Mouse (Mus musculus): ENCODE measurements at regions not wholly inside any gene's neighbourhood (a gene's known extent, or its start where the extent isn't known, plus 50 kb on each side); places are given as distances from the start of the nearest gene placed in this dataset.

GRCm38 (mm10) chr1:146185444-146185843, 309.1 kb upstream of the Brinp3 start:
- H3K36me3 ChIP-seq = no peaks in the 10 kb centered on the region
- H3K4me3 ChIP-seq = no peak overlapping the region
- no peaks in the 10 kb centered on the region for H3K9me3 ChIP-seq (replicated peaks)
- H3K27me3 ChIP-seq (ENCODE audit: low read depth, poor library complexity, severe bottlenecking) = no peaks in the 10 kb centered on the region
- 92% methylated on average over 2 of the region's 2 CpGs for WGBS
- no peaks in the 10 kb centered on the region for H3K4me1 ChIP-seq
- no peak for DNase-seq (ENCODE audit: low spot score)
- H3K27ac ChIP-seq = no peak overlapping the region

GRCm38 (mm10) chr1:146211646-146212045, 282.9 kb upstream of the Brinp3 start:
- no peaks in the 10 kb centered on the region for H3K4me1 ChIP-seq
- H3K27me3 ChIP-seq (ENCODE audit: low read depth, poor library complexity, severe bottlenecking) = no peaks in the 10 kb centered on the region
- no peak overlapping the region for H3K4me3 ChIP-seq
- no peak overlapping the region for H3K27ac ChIP-seq
- H3K36me3 ChIP-seq = no peaks in the 10 kb centered on the region
- WGBS = 96% methylated on average over 1 of the region's 1 CpGs
- no peak for DNase-seq (ENCODE audit: low spot score)
- H3K9me3 ChIP-seq (replicated peaks) = no peaks in the 10 kb centered on the region

- no peaks in the 10 kb centered on the region for H3K27me3 ChIP-seq (ENCODE audit: low read depth, poor library complexity, severe bottlenecking)
- WGBS = 91% methylated on average over 7 of the region's 7 CpGs
- H3K36me3 ChIP-seq = no peaks in the 10 kb centered on the region
- H3K27ac ChIP-seq = no peak overlapping the region
- no peaks in the 10 kb centered on the region for H3K9me3 ChIP-seq (replicated peaks)
- no peak overlapping the region for H3K4me3 ChIP-seq
- DNase-seq (ENCODE audit: low spot score) = no peak
- no peaks in the 10 kb centered on the region for H3K4me1 ChIP-seq
These were observed 262.8 kb upstream of the Brinp3 start for GRCm38 (mm10) chr1:146231487-146232466.

- H3K4me3 ChIP-seq = no peak overlapping the region
- no peak overlapping the region for H3K27ac ChIP-seq
- DNase-seq (ENCODE audit: low spot score) = no peak
- H3K27me3 ChIP-seq (ENCODE audit: low read depth, poor library complexity, severe bottlenecking) = no peaks in the 10 kb centered on the region
- H3K36me3 ChIP-seq = no peaks in the 10 kb centered on the region
- no peaks in the 10 kb centered on the region for H3K4me1 ChIP-seq
- no peaks in the 10 kb centered on the region for H3K9me3 ChIP-seq (replicated peaks)
These were observed 234.2 kb upstream of the Brinp3 start for GRCm38 (mm10) chr1:146260400-146260799.

GRCm38 (mm10) chr1:146299031-146299430, 195.5 kb upstream of the Brinp3 start:
- WGBS = 94% methylated on average over 4 of the region's 4 CpGs
- Histone ChIP-seq H3K36me3 (no peaks in the 10 kb centered on the region), H3K4me1 (no peaks in the 10 kb centered on the region), H3K4me3 (no peak overlapping the region), H3K9me3 (replicated peaks) (no peaks in the 10 kb centered on the region), H3K27ac (no peak overlapping the region), H3K27me3 (ENCODE audit: low read depth, poor library complexity, severe bottlenecking) (no peaks in the 10 kb centered on the region)
- no peak for DNase-seq (ENCODE audit: low spot score)

GRCm38 (mm10) chr1:146312547-146312946, 182.0 kb upstream of the Brinp3 start:
- Histone ChIP-seq H3K27ac (no peak overlapping the region), H3K4me3 (no peak overlapping the region), H3K36me3 (no peaks in the 10 kb centered on the region), H3K9me3 (replicated peaks) (no peaks in the 10 kb centered on the region), H3K27me3 (ENCODE audit: low read depth, poor library complexity, severe bottlenecking) (no peaks in the 10 kb centered on the region), H3K4me1 (no peaks in the 10 kb centered on the region)
- DNase-seq (ENCODE audit: low spot score) = no peak
- 90% methylated on average over 4 of the region's 4 CpGs for WGBS

- no peaks in the 10 kb centered on the region for H3K36me3 ChIP-seq
- DNase-seq (ENCODE audit: low spot score) = no peak
- no peaks in the 10 kb centered on the region for H3K4me1 ChIP-seq
- H3K9me3 ChIP-seq (replicated peaks) = no peaks in the 10 kb centered on the region
- H3K27me3 ChIP-seq (ENCODE audit: low read depth, poor library complexity, severe bottlenecking) = no peaks in the 10 kb centered on the region
- WGBS = 92% methylated on average over 4 of the region's 4 CpGs
- no peak overlapping the region for H3K27ac ChIP-seq
- no peak overlapping the region for H3K4me3 ChIP-seq
These were observed 178.1 kb upstream of the Brinp3 start for GRCm38 (mm10) chr1:146316172-146317158.

GRCm38 (mm10) chr1:146322026-146322425, 172.5 kb upstream of the Brinp3 start:
- Histone ChIP-seq H3K4me3 (no peak overlapping the region), H3K27me3 (ENCODE audit: low read depth, poor library complexity, severe bottlenecking) (no peaks in the 10 kb centered on the region), H3K9me3 (replicated peaks) (no peaks in the 10 kb centered on the region), H3K4me1 (no peaks in the 10 kb centered on the region), H3K27ac (no peak overlapping the region), H3K36me3 (no peaks in the 10 kb centered on the region)
- DNase-seq (ENCODE audit: low spot score) = no peak
- WGBS = 97% methylated on average over 1 of the region's 1 CpGs

- H3K27me3 ChIP-seq (ENCODE audit: low read depth, poor library complexity, severe bottlenecking) = no peaks in the 10 kb centered on the region
- H3K4me1 ChIP-seq = no peaks in the 10 kb centered on the region
- no peak for DNase-seq (ENCODE audit: low spot score)
- no peak overlapping the region for H3K4me3 ChIP-seq
- no peak overlapping the region for H3K27ac ChIP-seq
- H3K36me3 ChIP-seq = no peaks in the 10 kb centered on the region
- H3K9me3 ChIP-seq (replicated peaks) = no peaks in the 10 kb centered on the region
These were observed 171.7 kb upstream of the Brinp3 start for GRCm38 (mm10) chr1:146322862-146323261.

GRCm38 (mm10) chr1:146337049-146337448, 157.5 kb upstream of the Brinp3 start:
- H3K4me1 ChIP-seq = no peaks in the 10 kb centered on the region
- H3K27me3 ChIP-seq (ENCODE audit: low read depth, poor library complexity, severe bottlenecking) = no peaks in the 10 kb centered on the region
- H3K4me3 ChIP-seq = no peak overlapping the region
- H3K27ac ChIP-seq = no peak overlapping the region
- H3K36me3 ChIP-seq = no peaks in the 10 kb centered on the region
- no peak for DNase-seq (ENCODE audit: low spot score)
- 91% methylated on average over 2 of the region's 2 CpGs for WGBS
- no peaks in the 10 kb centered on the region for H3K9me3 ChIP-seq (replicated peaks)

- Histone ChIP-seq H3K4me1 (0 out of 2 replicates have a peak, but pooled peaks cover 6% of the 10 kb centered on the region), H3K4me3 (no peak overlapping the region), H3K27ac (no peak overlapping the region), H3K36me3 (no peaks in the 10 kb centered on the region), H3K27me3 (ENCODE audit: low read depth, poor library complexity, severe bottlenecking) (no peaks in the 10 kb centered on the region), H3K9me3 (replicated peaks) (no peaks in the 10 kb centered on the region)
- 93% methylated on average over 1 of the region's 1 CpGs for WGBS
- DNase-seq (ENCODE audit: low spot score) = no peak
These were observed 137.6 kb upstream of the Brinp3 start for GRCm38 (mm10) chr1:146356964-146357363.

GRCm38 (mm10) chr1:146358301-146358700, 136.3 kb upstream of the Brinp3 start:
- Histone ChIP-seq H3K36me3 (no peaks in the 10 kb centered on the region), H3K4me1 (0 out of 2 replicates have a peak, but pooled peaks cover 6% of the 10 kb centered on the region), H3K27me3 (ENCODE audit: low read depth, poor library complexity, severe bottlenecking) (no peaks in the 10 kb centered on the region), H3K4me3 (no peak overlapping the region), H3K9me3 (replicated peaks) (no peaks in the 10 kb centered on the region), H3K27ac (no peak overlapping the region)
- DNase-seq (ENCODE audit: low spot score) = no peak

- no peaks in the 10 kb centered on the region for H3K9me3 ChIP-seq (replicated peaks)
- no peaks in the 10 kb centered on the region for H3K36me3 ChIP-seq
- H3K4me3 ChIP-seq = no peak overlapping the region
- 9% methylated on average over 3 of the region's 3 CpGs for WGBS
- 0 out of 2 replicates have a peak, but pooled peaks cover 6% of the 10 kb centered on the region for H3K4me1 ChIP-seq
- DNase-seq (ENCODE audit: low spot score) = peak; percentile 46
- no peaks in the 10 kb centered on the region for H3K27me3 ChIP-seq (ENCODE audit: low read depth, poor library complexity, severe bottlenecking)
- H3K27ac ChIP-seq = no peak overlapping the region
These were observed 134.9 kb upstream of the Brinp3 start for GRCm38 (mm10) chr1:146359632-146360031.

All from limb, embryonic 10.5 days (tissue).